In genomic region chr4:151823963-151824362, GRCm38 (mm10) we compare ENCODE assay signal across 23 mouse cellular contexts. TPM values are rescaled to one million over a fixed set of nuclear protein-coding genes. Genes with fewer than 3 reads are reported as not detected.
DNase-seq lines count a peak whose midpoint lies in the region; ATAC-seq and TF ChIP-seq lines count a peak whose summit lies in the region.
"Had no signal": no experiment of that assay in that cellular context is flagged by ENCODE, and none has a peak within 500 bp of the region (broad histone marks: within the 10 kb centered on the region; RNA-seq: fewer than 3 reads in every experiment).

No protein-coding gene starts in this region.

- H3K9ac ChIP-seq in heart, postnatal 0 days (replicated peaks; ENCODE audit: low read depth, low read length), result no peak overlapping the region
- H3K9ac ChIP-seq: forebrain, embryonic 15.5 days; hindbrain, embryonic 15.5 days; intestine, embryonic 15.5 days; limb, embryonic 13.5 days; liver, embryonic 12.5 days; lung, embryonic 14.5 days; midbrain, embryonic 15.5 days had no signal

- no peaks in the 10 kb centered on the region for H3K27me3 ChIP-seq in heart, postnatal 0 days (ENCODE audit: control insufficient read depth, insufficient read depth, low read length)
- H3K27me3 ChIP-seq in heart, embryonic 10.5 days (ENCODE audit: insufficient read depth, poor library complexity, severe bottlenecking), result no peaks in the 10 kb centered on the region
- H3K27me3 ChIP-seq: forebrain, embryonic 15.5 days; hindbrain, embryonic 15.5 days; intestine, embryonic 15.5 days; limb, embryonic 13.5 days; liver, embryonic 12.5 days; midbrain, embryonic 15.5 days had no signal

- no peak for TF ChIP-seq EP300 in heart, postnatal 0 days (IDR thresholded peaks at IDR 0.05; ENCODE audit: low read depth)

- peak overlapping the region; percentile 25; the same call in 1 of the 2 replicates for H3K27ac ChIP-seq in heart, postnatal 0 days (ENCODE audit: low read depth)
- no peak overlapping the region for H3K27ac ChIP-seq in heart, embryonic 10.5 days
- H3K27ac ChIP-seq: embryonic facial prominence, embryonic 10.5 days; forebrain, embryonic 15.5 days; hindbrain, embryonic 15.5 days; intestine, embryonic 15.5 days; limb, embryonic 13.5 days; liver, embryonic 12.5 days; macrophage; midbrain, embryonic 15.5 days had no signal

- H3K4me3 ChIP-seq in heart, postnatal 0 days (ENCODE audit: low read depth, low read length), result no peak overlapping the region
- no peak overlapping the region for H3K4me3 ChIP-seq in heart, embryonic 10.5 days
- H3K4me3 ChIP-seq: embryonic facial prominence, embryonic 10.5 days; forebrain, embryonic 15.5 days; hindbrain, embryonic 15.5 days; intestine, embryonic 15.5 days; limb, embryonic 13.5 days; liver, embryonic 12.5 days; midbrain, embryonic 15.5 days had no signal

- no peak for TF ChIP-seq CTCF in heart, postnatal 0 days (IDR thresholded peaks at IDR 0.05; ENCODE audit: low read depth)

- 29% methylated on average over 3 of the region's 3 CpGs for WGBS in heart, postnatal 0 days
- WGBS in heart, embryonic 10.5 days, result 55% methylated on average over 3 of the region's 3 CpGs

- H3K4me2 ChIP-seq in heart, postnatal 0 days (ENCODE audit: low read depth, low read length), result no peak overlapping the region
- H3K4me2 ChIP-seq: forebrain, embryonic 15.5 days; hindbrain, embryonic 15.5 days; intestine, embryonic 15.5 days; limb, embryonic 13.5 days; liver, embryonic 12.5 days; lung, embryonic 14.5 days; midbrain, embryonic 15.5 days had no signal

- ATAC-seq in heart, postnatal 0 days (ENCODE audit: insufficient read depth, low read depth), result no peak
- ATAC-seq: CD4-positive, CD25-positive, alpha-beta regulatory T cell, adult 4 months; forebrain, embryonic 15.5 days; intestine, embryonic 15.5 days; liver, embryonic 12.5 days; midbrain, embryonic 15.5 days had no signal

- no peaks in the 10 kb centered on the region for H3K9me3 ChIP-seq in heart, postnatal 0 days (replicated peaks; ENCODE audit: control insufficient read depth, low read length)
- H3K9me3 ChIP-seq in heart, embryonic 10.5 days, result no peaks in the 10 kb centered on the region
- H3K9me3 ChIP-seq: embryonic facial prominence, embryonic 10.5 days; forebrain, embryonic 15.5 days; hindbrain, embryonic 15.5 days; intestine, embryonic 15.5 days; limb, embryonic 13.5 days; liver, embryonic 12.5 days; midbrain, embryonic 15.5 days had no signal

- DNase-seq in frontal cortex, postnatal 36 days (ENCODE audit: low spot score in 2 of 2), result peak; percentile 11 to 19
- DNase-seq in frontal cortex, postnatal 10 days (ENCODE audit: low spot score in 2 of 2), result no peak
- DNase-seq in heart, postnatal 0 days (ENCODE audit: low spot score), result no peak
- DNase-seq in heart, embryonic 10.5 days (ENCODE audit: low spot score), result no peak
- DNase-seq in retina, postnatal 1 day, result peak; percentile 8
- no peak for DNase-seq in retina, embryonic 14.5 days (ENCODE audit: low spot score)
- DNase-seq in skeletal muscle tissue, adult 2 months (ENCODE audit: low read depth, low spot score), result peak; percentile 51
- DNase-seq: adrenal gland, postnatal 25 days; cerebellum, adult 9-11 months; kidney, adult 8-10 months; kidney, postnatal 10 days; lung, embryonic 14.5 days; spleen, adult 18-20 months; thymus, postnatal 14 days had no signal

- peaks cover 11% of the 10 kb centered on the region for H3K4me1 ChIP-seq in heart, postnatal 0 days (ENCODE audit: control insufficient read depth, insufficient read depth)
- H3K4me1 ChIP-seq in heart, embryonic 10.5 days, result peaks cover 18% of the 10 kb centered on the region
- H3K4me1 ChIP-seq: intestine, embryonic 15.5 days had no signal

- peaks cover 15% of the 10 kb centered on the region for H3K36me3 ChIP-seq in heart, postnatal 0 days (replicated peaks; ENCODE audit: control insufficient read depth, insufficient read depth, low read length)
- H3K36me3 ChIP-seq in heart, embryonic 10.5 days, result peaks cover 3% of the 10 kb centered on the region; the same call in 1 of the 2 replicates
- H3K36me3 ChIP-seq: forebrain, embryonic 15.5 days; hindbrain, embryonic 15.5 days; intestine, embryonic 15.5 days; midbrain, embryonic 15.5 days had no signal

RNA-seq across cellular contexts. Expression of gene Camta1, which starts 37.7 kb away (rescaled TPM):
- 72.7 and 739 TPM in 2 replicates for total RNA-seq in heart, postnatal 0 days (2014; rRNA removed; ENCODE audit: low replicate concordance)
- polyA plus RNA-seq in heart, postnatal 0 days (2015; fragmentation: Nextera tagmentation; extraction: Ambion mirVana), result 240 and 250 TPM in 2 replicates
- polyA plus RNA-seq in heart, embryonic 10.5 days (2016; fragmentation: Nextera tagmentation; extraction: Ambion mirVana), result 115 and 123 TPM in 2 replicates

Comparison
In these comparisons a context has a peak if more than half of its experiments do, and no peak if none do; other contexts are left out.
1. DNase-seq: peak in frontal cortex, postnatal 36 days (2 of 2), retina, postnatal 1 day (single experiment) and skeletal muscle tissue, adult 2 months (single experiment); none in frontal cortex, postnatal 10 days (0 of 2), heart, postnatal 0 days (single experiment), heart, embryonic 10.5 days (single experiment) and retina, embryonic 14.5 days (single experiment).